Mouse (Mus musculus) liver, postnatal 0 days (tissue): Measurements from ENCODE around the gene Adcy6.

Experiments used
- CTCF ChIP-seq: sonication (generic); IDR thresholded peaks from 2 replicates; pipeline ENCODE4 v1.5.1; 2016; ENCODE audit warnings: antibody characterized with exemption, low read depth
- EP300 ChIP-seq: IDR thresholded peaks from 2 replicates; pipeline ENCODE4 v1.6.1; 2016; ENCODE audit warnings: antibody characterized with exemption, low read depth, mild to moderate bottlenecking

- TF ChIP-seq EP300 (no peak), CTCF (no peak)
Measured at GRCm38 (mm10) chr15:98629464-98629863, 19.6 kb upstream of the Adcy6 start.
